Mouse (Mus musculus): ENCODE measurements around the gene Ptger3. TPM values are rescaled to one million over a fixed set of nuclear protein-coding genes. Genes with fewer than 3 reads are reported as not detected.

The Ptger3 gene
- polyA plus RNA-seq (2015; fragmentation: Nextera tagmentation; extraction: Ambion mirVana) = 3.5 and 4.6 TPM in 2 replicates

GRCm38 (mm10) chr3:157566725-157567565 lies at the start of gene Ptger3:
Gene Ptger3, plus strand, starts transcription at chr3:157566892.
- 1% methylated on average over 77 of the region's 84 CpGs for WGBS
- no peaks in the 10 kb centered on the region for H3K9me3 ChIP-seq
- peaks cover 13% of the 10 kb centered on the region for H3K4me1 ChIP-seq
- H3K27me3 ChIP-seq = peaks cover 53% of the 10 kb centered on the region
- no peaks in the 10 kb centered on the region for H3K36me3 ChIP-seq
- peak within 1 kb of the TSS; percentile 59 for H3K9ac ChIP-seq
- peak; percentile 73 for ATAC-seq (ENCODE audit: low FRiP score, low read depth)
- H3K4me3 ChIP-seq = peak within 1 kb of the TSS; percentile 53
- peak within 1 kb of the TSS; percentile 94 for H3K4me2 ChIP-seq (replicated peaks)
- H3K27ac ChIP-seq = no peak within 1 kb of the TSS

GRCm38 (mm10) chr3:157517992-157518391 lies 48.7 kb upstream of the Ptger3 start:
- WGBS = 75% methylated on average over 2 of the region's 2 CpGs
- H3K27me3 ChIP-seq = peaks cover 11% of the 10 kb centered on the region; the same call in 1 of the 2 replicates
- no peaks in the 10 kb centered on the region for H3K9me3 ChIP-seq
- no peak overlapping the region for H3K4me3 ChIP-seq
- no peaks in the 10 kb centered on the region for H3K36me3 ChIP-seq
- ATAC-seq (ENCODE audit: low FRiP score, low read depth) = no peak
- no peak overlapping the region for H3K4me2 ChIP-seq (replicated peaks)
- no peak overlapping the region for H3K27ac ChIP-seq
- no peak overlapping the region for H3K9ac ChIP-seq
- peaks cover 10% of the 10 kb centered on the region; the same call in 1 of the 2 replicates for H3K4me1 ChIP-seq

GRCm38 (mm10) chr3:157520433-157520832 lies 46.3 kb upstream of the Ptger3 start:
- Histone ChIP-seq H3K4me2 (replicated peaks) (no peak overlapping the region), H3K27me3 (peaks cover 15% of the 10 kb centered on the region), H3K4me3 (no peak overlapping the region), H3K27ac (no peak overlapping the region), H3K9me3 (no peaks in the 10 kb centered on the region), H3K36me3 (no peaks in the 10 kb centered on the region), H3K9ac (no peak overlapping the region), H3K4me1 (no peaks in the 10 kb centered on the region)
- ATAC-seq (ENCODE audit: low FRiP score, low read depth) = 0 out of 2 replicates have a peak, but pooled peaks have one; percentile 61
- WGBS = 3% methylated on average over 1 of the region's 1 CpGs

- no peak overlapping the region for H3K27ac ChIP-seq
- no peaks in the 10 kb centered on the region for H3K4me1 ChIP-seq
- H3K4me3 ChIP-seq = no peak overlapping the region
- H3K4me2 ChIP-seq (replicated peaks) = no peak overlapping the region
- H3K9me3 ChIP-seq = no peaks in the 10 kb centered on the region
- H3K9ac ChIP-seq = no peak overlapping the region
- peaks cover 25% of the 10 kb centered on the region for H3K27me3 ChIP-seq
- no peak for ATAC-seq (ENCODE audit: low FRiP score, low read depth)
- H3K36me3 ChIP-seq = no peaks in the 10 kb centered on the region
- WGBS = 51% methylated on average over 1 of the region's 1 CpGs
These were observed 42.9 kb upstream of the Ptger3 start for GRCm38 (mm10) chr3:157523834-157524233.

- Histone ChIP-seq H3K4me1 (peaks cover 10% of the 10 kb centered on the region), H3K36me3 (no peaks in the 10 kb centered on the region), H3K4me3 (no peak overlapping the region), H3K4me2 (replicated peaks) (no peak overlapping the region), H3K9me3 (peaks cover 5% of the 10 kb centered on the region; the same call in 1 of the 2 replicates), H3K27me3 (peaks cover 51% of the 10 kb centered on the region), H3K9ac (no peak overlapping the region), H3K27ac (no peak overlapping the region)
- 68% methylated on average over 2 of the region's 2 CpGs for WGBS
- no peak for ATAC-seq (ENCODE audit: low FRiP score, low read depth)
These were observed 35.1 kb upstream of the Ptger3 start for GRCm38 (mm10) chr3:157531585-157531984.

- H3K27ac ChIP-seq = peak within 1 kb of the TSS; percentile 86
- peak; percentile 95 for ATAC-seq (ENCODE audit: low FRiP score, low read depth)
- peak within 1 kb of the TSS; percentile 81 for H3K4me3 ChIP-seq
- H3K27me3 ChIP-seq = peaks cover 37% of the 10 kb centered on the region
- peak within 1 kb of the TSS; percentile 73 for H3K4me2 ChIP-seq (replicated peaks)
- H3K9me3 ChIP-seq = peaks cover 5% of the 10 kb centered on the region; the same call in 1 of the 2 replicates
- under 1% methylated on average over 82 of the region's 91 CpGs for WGBS
- peak within 1 kb of the TSS; percentile 91 for H3K9ac ChIP-seq
- H3K36me3 ChIP-seq = peaks cover 16% of the 10 kb centered on the region
- H3K4me1 ChIP-seq = peaks cover 10% of the 10 kb centered on the region
These were observed 32.5 kb upstream of the Ptger3 start, which contains the start of gene Zranb2 for GRCm38 (mm10) chr3:157533964-157534785. Gene Zranb2, plus strand, starts transcription at chr3:157534160.

GRCm38 (mm10) chr3:157534786-157535415 lies 31.8 kb upstream of the Ptger3 start:
- peaks cover 10% of the 10 kb centered on the region for H3K4me1 ChIP-seq
- H3K9ac ChIP-seq = peak overlapping the region; percentile 91
- peaks cover 23% of the 10 kb centered on the region for H3K36me3 ChIP-seq
- peak overlapping the region; percentile 81 for H3K4me3 ChIP-seq
- H3K27ac ChIP-seq = peak overlapping the region; percentile 86
- H3K9me3 ChIP-seq = peaks cover 5% of the 10 kb centered on the region; the same call in 1 of the 2 replicates
- no peak for ATAC-seq (ENCODE audit: low FRiP score, low read depth)
- 4% methylated on average over 15 of the region's 15 CpGs for WGBS
- peaks cover 30% of the 10 kb centered on the region for H3K27me3 ChIP-seq
- peak overlapping the region; percentile 73 for H3K4me2 ChIP-seq (replicated peaks)

GRCm38 (mm10) chr3:157549323-157549722 lies 17.4 kb upstream of the Ptger3 start:
- Histone ChIP-seq H3K4me3 (no peak overlapping the region), H3K9me3 (no peaks in the 10 kb centered on the region), H3K4me2 (replicated peaks) (no peak overlapping the region), H3K27me3 (no peaks in the 10 kb centered on the region), H3K9ac (no peak overlapping the region), H3K4me1 (no peaks in the 10 kb centered on the region), H3K36me3 (peaks cover 40% of the 10 kb centered on the region), H3K27ac (no peak overlapping the region)
- ATAC-seq (ENCODE audit: low FRiP score, low read depth) = peak; percentile 15; the same call in 1 of the 2 replicates
- 98% methylated on average over 2 of the region's 2 CpGs for WGBS

- H3K9me3 ChIP-seq = no peaks in the 10 kb centered on the region
- no peaks in the 10 kb centered on the region for H3K4me1 ChIP-seq
- no peak overlapping the region for H3K9ac ChIP-seq
- H3K27ac ChIP-seq = no peak overlapping the region
- 96% methylated on average over 3 of the region's 3 CpGs for WGBS
- H3K27me3 ChIP-seq = no peaks in the 10 kb centered on the region
- H3K36me3 ChIP-seq = peaks cover 34% of the 10 kb centered on the region
- H3K4me3 ChIP-seq = no peak overlapping the region
- no peak overlapping the region for H3K4me2 ChIP-seq (replicated peaks)
- ATAC-seq (ENCODE audit: low FRiP score, low read depth) = peak; percentile 28; the same call in 1 of the 2 replicates
These were observed 16.7 kb upstream of the Ptger3 start for GRCm38 (mm10) chr3:157549758-157550600.

- Histone ChIP-seq H3K27ac (no peak overlapping the region), H3K4me2 (replicated peaks) (no peak overlapping the region), H3K4me3 (no peak overlapping the region), H3K9me3 (no peaks in the 10 kb centered on the region), H3K9ac (no peak overlapping the region), H3K4me1 (peaks cover 13% of the 10 kb centered on the region), H3K27me3 (peaks cover 47% of the 10 kb centered on the region), H3K36me3 (no peaks in the 10 kb centered on the region)
- no peak for ATAC-seq (ENCODE audit: low FRiP score, low read depth)
- 10% methylated on average over 2 of the region's 2 CpGs for WGBS
These were observed 1.5 kb upstream of the Ptger3 start for GRCm38 (mm10) chr3:157565196-157565595.
